Mouse (Mus musculus) olfactory bulb, adult 2 months (tissue): ENCODE data around the gene Rsph1.

ENCODE experiments used
- CTCF ChIP-seq: fragments of 200-500 bp; IDR thresholded peaks from 2 replicates; pipeline ENCODE4 v1.5.1; 2012; ENCODE audit warnings: low read depth, mild to moderate bottlenecking, low read length, moderate library complexity; ENCODE audit not compliant: insufficient read depth
- POLR2A ChIP-seq: fragments of 200-500 bp; IDR thresholded peaks from 2 replicates; pipeline ENCODE4 v1.6.1; 2012; ENCODE audit warnings: mild to moderate bottlenecking, low read depth, low read length, moderate library complexity; ENCODE audit not compliant: insufficient read depth

- no peak for TF ChIP-seq CTCF
- TF ChIP-seq POLR2A, result no peak
Measured at GRCm38 (mm10) chr17:31257149-31257548, 20.0 kb downstream of the Rsph1 start.
